Mouse (Mus musculus) gastrocnemius, postnatal 36 days (tissue): ENCODE measurements at regions not wholly inside any gene's neighbourhood (a gene's known extent, or its start where the extent isn't known, plus 50 kb on each side); places are given as distances from the start of the nearest gene placed in this dataset.

Experiments used
- DNase-seq, 2 experiments: peaks; one replicate each; pipeline ENCODE4 v3.0.0; 2022
- intact Hi-C: fragments of 180-260 bp; cut with DNase I; formaldehyde crosslinking; loops from one replicate; pipeline ENCODE4 v1.15.1; 2025

DNA sequence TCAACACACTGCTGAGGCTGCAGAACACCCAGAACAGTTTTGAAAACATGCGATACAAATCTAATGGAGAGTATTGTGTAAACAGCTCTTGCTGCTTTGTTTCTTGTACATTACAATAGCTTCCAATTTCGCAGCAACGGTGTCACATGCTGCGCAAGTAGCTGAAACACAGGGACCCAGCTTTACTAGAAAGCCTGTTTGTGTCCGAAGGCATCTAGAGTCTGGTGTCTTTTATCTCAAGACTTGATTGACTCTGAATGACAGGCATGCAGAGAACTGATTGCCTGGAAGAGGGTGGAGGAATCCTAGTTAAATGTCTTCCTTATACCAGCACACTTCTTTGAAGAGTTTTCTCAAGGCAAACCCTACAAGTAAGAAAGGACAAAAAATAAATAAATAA is 66.1 kb upstream of the Fgf10 start:
- intact Hi-C loops = no loop called here
- no peak for DNase-seq

DNA sequence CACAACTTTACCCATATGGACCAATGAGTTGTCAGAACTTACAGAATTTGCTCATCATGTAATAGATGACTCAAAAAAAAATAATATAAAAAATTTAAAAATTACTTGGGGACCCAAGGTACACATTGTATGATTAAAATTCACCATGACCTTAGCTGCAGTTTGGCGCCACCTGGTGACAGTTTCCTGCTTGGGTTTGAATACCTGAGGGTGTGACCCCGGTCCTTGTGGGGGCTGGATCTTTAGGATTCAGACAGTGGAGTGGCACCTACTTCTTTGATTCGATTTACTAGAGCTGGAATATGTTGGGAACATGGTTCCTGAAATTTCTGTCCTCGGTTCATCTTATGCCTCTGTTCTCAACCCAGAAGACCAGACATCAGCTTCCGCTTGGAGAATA is 72.7 kb upstream of the Fgf10 start:
- intact Hi-C loops = no loop called here
- no peak for DNase-seq

DNA sequence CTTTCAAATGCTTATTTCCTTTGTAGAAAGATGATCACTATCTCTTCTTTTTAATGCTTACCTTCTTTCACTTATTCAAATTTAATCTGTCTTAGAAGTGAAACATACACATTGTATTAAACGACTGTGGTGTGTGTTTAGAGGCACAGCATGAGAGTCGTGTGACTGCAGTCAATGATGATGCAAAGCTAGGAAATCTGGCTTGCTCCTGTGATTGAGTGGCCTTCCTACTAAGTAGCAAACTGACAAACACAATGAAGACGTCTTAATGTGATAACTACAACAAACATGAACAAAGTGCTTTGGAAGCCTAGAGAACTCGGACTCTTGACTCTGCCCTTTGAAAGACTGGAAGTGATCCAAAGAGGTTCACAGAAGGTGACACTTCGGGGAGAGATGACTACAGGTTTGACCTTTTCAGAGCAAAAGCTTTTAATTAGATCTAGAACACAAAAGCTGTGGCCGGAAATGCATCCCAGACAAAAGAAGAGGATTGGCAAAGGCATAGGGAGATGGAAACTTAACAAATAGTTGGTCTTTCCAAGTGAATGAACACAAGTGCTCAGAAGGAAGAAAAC is 73.3 kb upstream of the Fgf10 start:
- intact Hi-C loops = no loop called here
- no peak for DNase-seq

- no peak for DNase-seq
- intact Hi-C loops = no loop called here
Measured at GRCm38 (mm10) chr13:118592074-118592473, 77.5 kb upstream of the Fgf10 start.

- no peak for DNase-seq
- intact Hi-C loops = no loop called here
Measured at GRCm38 (mm10) chr13:118572555-118572954, 97.0 kb upstream of the Fgf10 start.

- DNase-seq = no peak
- intact Hi-C loops = no loop called here
Measured at GRCm38 (mm10) chr13:118565219-118565833, 104.3 kb upstream of the Fgf10 start.

GRCm38 (mm10) chr13:118558966-118559365 is 110.6 kb upstream of the Fgf10 start:
- DNase-seq = no peak

GRCm38 (mm10) chr13:118552029-118552428 is 117.6 kb upstream of the Fgf10 start:
- no peak for DNase-seq
- intact Hi-C loops = no loop called here

More at GRCm38 (mm10) chr13:118558966-118559365, 110.6 kb upstream of the Fgf10 start:
- intact Hi-C loops = no loop called here

DNA sequence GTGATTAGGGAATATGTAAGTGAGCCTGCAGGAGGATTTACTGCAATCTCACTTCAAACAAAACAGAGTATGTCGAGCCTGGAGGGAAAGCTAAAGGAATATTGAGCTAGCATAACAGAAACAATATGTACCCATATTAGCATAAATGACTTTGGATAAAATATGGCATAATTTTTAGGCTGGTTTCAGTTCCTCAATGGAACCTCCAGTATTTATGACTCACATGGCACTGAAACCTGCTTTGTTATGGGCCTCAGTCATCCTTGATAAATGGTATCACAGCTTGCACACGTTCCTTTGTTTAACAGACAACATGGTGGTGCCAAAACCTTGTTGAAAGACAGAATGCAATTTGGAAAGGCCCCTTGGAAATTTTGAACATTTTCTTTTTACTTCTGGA is 130.8 kb upstream of the Fgf10 start:
- intact Hi-C loops = no loop called here
- DNase-seq = no peak

GRCm38 (mm10) chr13:118513961-118514360 is 126.9 kb upstream of the Mrps30 start:
- DNase-seq = no peak
- intact Hi-C loops = no loop called here

- intact Hi-C loops = no loop called here
- peak in 1 of 2 experiments; percentile 24 for DNase-seq
Measured at GRCm38 (mm10) chr13:118506136-118506535, 119.1 kb upstream of the Mrps30 start.

DNA sequence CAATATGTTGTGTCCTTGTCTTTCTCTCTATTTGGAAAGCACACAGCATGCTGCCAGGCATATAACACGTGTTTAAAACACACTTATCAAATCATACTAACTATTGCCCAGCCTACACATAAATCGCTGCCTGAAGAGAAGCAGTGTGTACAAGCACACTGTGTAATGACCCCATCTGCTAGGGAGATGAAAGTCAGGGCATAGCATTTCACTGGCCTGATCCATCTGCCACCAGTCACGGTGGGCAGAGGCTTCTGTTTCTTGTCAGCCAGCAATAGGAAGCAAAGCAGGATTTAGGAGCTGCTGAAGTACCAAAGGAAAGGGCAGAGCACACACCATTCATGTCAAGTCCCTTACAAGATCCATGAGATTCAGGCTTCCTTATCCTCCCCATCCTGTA is 103.6 kb upstream of the Mrps30 start:
- intact Hi-C loops = no loop called here
- no peak for DNase-seq

DNA sequence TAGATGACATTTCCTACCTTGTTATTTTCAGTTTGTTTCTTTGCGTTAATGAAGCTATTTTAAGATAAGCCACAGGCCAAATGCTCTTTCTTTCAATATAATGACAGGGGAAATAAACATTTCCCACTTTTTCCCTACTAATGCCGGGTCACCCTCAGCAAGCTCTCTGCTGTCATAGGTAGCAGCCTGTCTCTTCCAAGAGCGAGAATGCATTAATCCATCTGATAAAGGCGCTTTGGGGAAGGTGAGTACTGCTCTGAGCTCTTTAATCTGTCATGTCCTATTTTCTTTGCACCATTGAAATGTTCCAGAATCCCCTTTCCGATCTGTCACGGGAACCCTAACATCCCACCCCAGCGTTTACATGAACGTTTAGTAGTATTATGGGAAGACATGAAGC is 96.0 kb upstream of the Mrps30 start:
- intact Hi-C loops = no loop called here
- no peak for DNase-seq

DNA sequence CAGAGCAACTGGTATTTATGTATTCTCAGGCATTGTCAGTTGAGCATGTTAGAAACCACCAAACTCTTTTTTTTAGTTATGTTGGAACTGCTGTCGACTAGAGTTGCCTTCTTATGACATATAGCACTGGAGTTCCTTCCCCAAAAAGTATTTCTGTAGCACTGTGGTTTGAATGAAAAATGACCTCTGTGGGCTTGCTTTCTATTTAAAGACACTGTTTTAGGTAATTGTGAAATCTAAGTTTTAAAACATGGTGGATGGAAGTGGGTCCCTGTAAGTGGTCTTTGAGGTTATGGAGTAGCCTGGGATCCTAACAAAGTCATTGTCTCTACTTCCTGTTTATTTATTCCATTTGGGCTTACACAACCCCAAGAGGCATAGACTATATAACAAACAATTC is 93.2 kb upstream of the Mrps30 start:
- DNase-seq = no peak
- intact Hi-C loops = no loop called here

DNA sequence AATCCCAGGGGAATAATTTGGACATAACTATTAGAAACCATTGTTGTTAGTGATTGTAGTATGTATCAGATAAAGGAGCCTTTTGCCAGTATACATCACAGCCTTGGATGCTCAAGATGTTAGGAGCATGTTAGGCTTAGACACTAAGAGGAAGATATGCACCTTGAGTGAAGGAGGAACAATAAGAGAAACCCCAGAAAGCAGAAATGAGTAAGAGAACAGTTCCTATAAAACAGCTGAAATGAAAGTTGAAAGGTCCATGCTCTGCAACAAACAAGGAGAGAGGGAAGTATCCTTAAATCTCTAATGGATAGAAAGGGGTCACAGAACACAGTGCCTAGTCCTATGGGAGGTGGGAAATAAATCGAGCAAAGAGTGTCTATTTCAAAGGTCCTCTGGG is 91.4 kb upstream of the Mrps30 start:
- intact Hi-C loops = no loop called here

DNA sequence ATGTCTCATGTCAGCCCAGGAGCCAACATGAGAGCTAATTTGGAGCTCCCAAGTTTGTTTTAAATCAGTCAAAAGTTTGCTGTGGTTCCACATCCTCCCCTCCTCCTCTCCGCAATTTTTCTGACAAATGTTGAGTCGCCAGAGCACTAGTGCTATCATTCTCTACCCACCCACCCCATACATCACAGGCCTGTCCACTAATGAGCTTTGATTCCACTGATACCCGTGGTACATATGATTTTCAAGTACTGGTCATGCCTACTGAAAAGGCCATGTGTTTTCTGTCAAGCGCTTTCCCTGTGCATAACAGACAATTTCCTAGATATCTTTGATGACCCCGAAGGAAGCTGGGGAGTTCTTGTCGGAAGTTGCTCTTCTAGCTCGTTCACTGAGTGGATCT is 85.5 kb upstream of the Mrps30 start:
- DNase-seq = no peak
- intact Hi-C loops = no loop called here

More for the DNA sequence above, 91.4 kb upstream of the Mrps30 start:
- no peak for DNase-seq

DNA sequence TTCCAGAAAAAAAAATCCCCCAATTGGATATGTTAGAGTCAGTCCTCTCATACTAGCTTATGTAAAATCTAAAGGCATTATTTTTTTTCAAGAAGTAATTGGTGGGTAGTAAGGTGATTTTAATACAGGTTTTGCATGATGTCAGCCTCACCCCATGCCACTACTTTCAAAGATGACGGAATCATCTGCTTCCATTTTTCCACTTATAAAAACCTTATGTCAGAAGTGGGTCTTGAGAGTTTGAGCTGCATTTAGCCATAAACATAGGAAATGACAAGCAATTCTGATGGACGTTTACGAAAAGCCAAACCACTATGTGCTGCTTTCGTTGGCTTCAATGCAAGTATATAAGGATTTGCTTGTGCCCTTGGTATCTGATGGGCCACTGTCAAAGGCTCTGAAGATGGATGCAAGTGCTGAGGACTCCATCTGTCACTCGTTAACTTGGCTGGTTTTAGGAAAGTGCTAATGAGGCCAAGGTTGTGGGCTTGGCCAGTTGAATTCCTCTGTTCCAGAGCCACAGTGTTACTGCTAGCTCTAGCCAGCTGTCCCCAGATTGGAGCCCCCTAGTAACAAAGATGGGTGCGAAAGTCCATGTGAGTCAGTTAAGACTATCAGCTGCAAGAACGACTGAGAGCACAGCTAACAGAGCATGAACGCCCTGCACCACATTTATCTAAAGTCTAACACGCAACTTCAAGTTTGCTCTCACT is 72.8 kb upstream of the Mrps30 start:
- DNase-seq = no peak
- intact Hi-C loops = no loop called here

DNA sequence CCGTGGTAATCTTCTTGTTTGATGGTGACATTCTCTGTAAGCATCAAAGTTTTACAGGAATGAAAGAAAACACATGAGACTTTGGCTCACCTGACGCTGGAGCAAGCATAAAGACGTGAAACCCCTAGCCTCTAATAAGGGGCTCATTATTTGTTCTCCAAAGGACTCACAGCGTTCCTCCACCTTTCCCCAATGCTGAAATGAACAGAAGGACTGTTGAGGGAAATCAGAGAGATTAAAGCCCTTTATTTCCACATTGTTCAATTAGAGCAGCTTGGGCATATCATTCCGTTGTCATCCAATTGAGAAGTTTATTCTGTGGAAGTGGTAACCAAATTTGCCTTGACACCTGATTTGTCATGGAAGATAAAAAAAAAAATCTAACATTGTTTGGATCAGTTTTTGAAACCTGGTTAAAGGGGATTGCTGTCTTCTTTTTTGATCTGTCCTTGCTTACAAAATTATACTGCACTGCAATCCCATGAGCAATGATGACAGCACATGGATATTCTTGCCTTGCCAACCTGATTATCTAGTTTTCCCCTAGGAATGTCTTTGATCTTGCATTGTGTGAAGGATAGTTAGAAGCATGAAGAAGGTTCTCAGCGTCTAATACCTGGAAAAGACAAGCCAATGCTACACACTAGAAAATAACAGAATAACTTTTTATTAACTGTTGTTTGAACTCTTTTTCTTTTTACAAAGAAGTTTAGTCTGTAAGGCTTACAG is 62.1 kb upstream of the Mrps30 start:
- intact Hi-C loops = no loop called here

DNA sequence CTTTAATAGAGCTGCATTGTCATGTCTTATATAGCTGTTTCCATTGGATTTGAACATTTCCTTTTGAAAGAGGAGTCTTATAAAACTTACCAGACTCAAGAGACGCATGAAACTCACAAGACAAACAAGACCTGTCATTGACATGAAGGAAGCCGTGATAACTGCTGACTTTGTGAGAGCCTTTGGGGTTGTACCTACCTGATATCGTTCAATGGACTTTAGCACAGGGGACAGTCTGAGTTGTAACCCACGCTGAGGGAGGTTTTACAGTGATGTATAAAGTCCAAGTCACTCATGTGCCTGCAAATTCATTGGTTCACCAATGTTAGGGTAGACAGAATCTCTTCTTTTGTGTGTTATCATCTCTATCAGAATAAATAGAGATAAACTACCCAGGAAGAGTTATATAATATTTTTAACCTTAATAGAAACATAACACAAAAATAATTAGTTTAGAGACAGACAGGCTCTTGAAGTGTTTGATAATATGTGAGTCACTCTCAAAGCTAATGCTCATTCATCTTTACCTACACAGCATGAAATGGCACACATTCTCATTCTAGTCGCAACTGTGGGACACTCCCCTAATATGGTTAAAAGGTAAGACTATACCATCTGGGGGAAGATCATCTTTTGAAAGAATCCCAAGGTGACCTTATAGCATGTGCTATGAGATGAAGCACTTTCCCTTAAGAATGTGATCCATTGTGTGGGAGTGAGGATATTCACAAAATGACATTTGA is 54.4 kb upstream of the Mrps30 start:
- no peak for DNase-seq
- intact Hi-C loops = no loop called here

More for the DNA sequence above, 62.1 kb upstream of the Mrps30 start:
- DNase-seq = no peak
